Mouse (Mus musculus): ENCODE measurements around the gene Itga9. TPM values are rescaled to one million over a fixed set of nuclear protein-coding genes. Genes with fewer than 3 reads are reported as not detected.

Itga9 gene
- polyA plus RNA-seq, 1 experiment from 2014 or later: 12.6 TPM

DNA sequence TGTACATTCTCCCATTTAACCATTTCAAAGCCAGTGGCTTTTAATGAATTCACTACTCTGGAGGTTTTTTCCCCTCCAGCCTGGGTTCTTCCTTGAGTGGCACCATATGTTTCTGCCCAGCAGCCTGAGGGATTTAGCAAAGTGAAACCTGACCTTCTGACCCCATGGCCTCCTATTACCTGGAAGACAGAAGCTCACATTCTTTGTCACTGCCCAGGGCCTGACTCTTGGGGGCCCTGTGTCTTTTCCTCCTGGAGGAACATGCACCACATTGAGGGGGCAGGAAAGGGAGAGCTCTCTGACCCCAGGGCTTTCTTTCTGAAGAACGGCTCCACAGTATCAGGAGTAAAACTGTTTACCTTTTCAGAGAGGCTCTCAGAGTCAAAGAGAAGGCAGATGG lies 46.9 kb downstream of the Itga9 start:
- WGBS: 10% methylated on average over 1 of the region's 1 CpGs

DNA sequence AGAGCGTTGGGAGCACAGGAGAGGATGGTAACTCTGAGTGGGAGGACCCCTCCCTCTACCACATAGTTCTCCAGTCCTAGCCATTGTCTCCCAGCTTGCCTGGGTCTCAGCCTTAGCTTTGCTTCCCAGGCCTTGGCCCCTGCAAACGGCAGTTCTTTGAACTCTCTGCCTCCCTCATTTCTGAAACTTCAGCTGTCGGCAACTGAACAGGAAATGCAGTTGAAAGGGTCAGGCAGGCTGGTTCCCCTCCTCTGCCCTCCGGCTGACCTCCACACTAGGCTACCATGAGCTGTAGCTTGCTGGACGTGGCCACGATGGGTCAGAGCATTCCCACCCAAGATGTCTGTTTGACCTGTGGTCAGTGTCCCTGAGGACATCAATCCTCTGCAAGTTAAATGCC lies 48.5 kb downstream of the Itga9 start:
- Histone ChIP-seq H3K27ac (no peak overlapping the region), H3K36me3 (peaks cover 18% of the 10 kb centered on the region)
- 11% methylated on average over 6 of the region's 6 CpGs for WGBS

More for the DNA sequence above, 46.9 kb downstream of the Itga9 start:
- Histone ChIP-seq H3K4me1 (replicated peaks) (peaks cover 24% of the 10 kb centered on the region), H3K4me2 (no peak overlapping the region), H3K27me3 (no peaks in the 10 kb centered on the region), H3K36me3 (peaks cover 13% of the 10 kb centered on the region), H3K4me3 (replicated peaks) (no peak overlapping the region), H3K27ac (no peak overlapping the region), H3K9ac (replicated peaks) (no peak overlapping the region), H3K9me3 (peaks cover 6% of the 10 kb centered on the region; the same call in 1 of the 2 replicates)
- no peak for ATAC-seq (ENCODE audit: insufficient number of reproducible peaks, insufficient read depth, low FRiP score, low TSS enrichment, low read depth)

DNA sequence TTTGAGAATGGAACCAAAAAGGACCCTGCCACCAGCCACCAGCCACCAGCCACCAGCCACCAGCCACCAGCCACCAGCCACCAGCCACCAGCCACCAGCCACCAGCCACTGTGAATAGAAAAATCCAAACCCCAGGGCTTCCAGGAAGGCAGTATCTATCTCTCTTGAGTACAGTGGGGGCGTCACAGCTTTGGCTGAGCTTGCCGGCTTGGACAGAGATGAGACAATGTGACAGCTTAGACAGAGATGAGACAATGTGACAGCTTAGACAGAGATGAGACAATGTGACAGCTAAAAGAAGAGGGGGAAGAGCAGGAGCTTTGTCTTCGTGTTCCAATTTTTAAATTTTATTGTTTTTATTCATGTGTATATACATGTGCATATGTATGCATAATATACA lies 49.2 kb downstream of the Itga9 start:
- H3K27me3 ChIP-seq: no peaks in the 10 kb centered on the region
- H3K36me3 ChIP-seq: peaks cover 21% of the 10 kb centered on the region
- peaks cover 6% of the 10 kb centered on the region; the same call in 1 of the 2 replicates for H3K9me3 ChIP-seq
- H3K4me2 ChIP-seq: no peak overlapping the region
- H3K9ac ChIP-seq (replicated peaks): no peak overlapping the region
- peaks cover 24% of the 10 kb centered on the region for H3K4me1 ChIP-seq (replicated peaks)
- H3K4me3 ChIP-seq (replicated peaks): no peak overlapping the region
- 88% methylated on average over 3 of the region's 3 CpGs for WGBS
- ATAC-seq (ENCODE audit: insufficient number of reproducible peaks, insufficient read depth, low FRiP score, low TSS enrichment, low read depth): no peak
- no peak overlapping the region for H3K27ac ChIP-seq

More for the DNA sequence above, 48.5 kb downstream of the Itga9 start:
- no peak overlapping the region for H3K4me2 ChIP-seq
- no peak for ATAC-seq (ENCODE audit: insufficient number of reproducible peaks, insufficient read depth, low FRiP score, low TSS enrichment, low read depth)
- no peak overlapping the region for H3K4me3 ChIP-seq (replicated peaks)
- H3K4me1 ChIP-seq (replicated peaks): peaks cover 24% of the 10 kb centered on the region
- H3K9ac ChIP-seq (replicated peaks): no peak overlapping the region
- H3K9me3 ChIP-seq: peaks cover 6% of the 10 kb centered on the region; the same call in 1 of the 2 replicates
- no peaks in the 10 kb centered on the region for H3K27me3 ChIP-seq

DNA sequence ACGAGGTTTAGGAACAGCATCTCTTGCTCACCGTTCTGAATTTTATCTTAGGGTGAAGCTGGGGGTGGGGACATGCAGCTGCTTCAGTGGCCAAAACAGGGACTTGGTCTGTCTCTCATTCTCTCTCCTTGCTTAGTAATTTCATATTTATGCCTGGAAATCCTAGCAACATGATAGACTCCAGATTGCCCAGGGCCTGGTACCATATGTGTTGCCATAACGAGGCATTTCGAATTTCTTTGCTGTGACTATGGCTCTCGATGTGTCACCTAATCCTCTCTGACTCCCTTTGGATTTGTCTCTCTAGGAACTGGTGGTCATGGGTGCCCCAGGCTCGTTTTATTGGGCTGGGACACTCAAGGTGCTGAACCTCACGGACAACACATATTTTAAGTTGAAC lies 51.7 kb downstream of the Itga9 start:
- Histone ChIP-seq H3K9ac (replicated peaks) (no peak overlapping the region), H3K4me2 (no peak overlapping the region), H3K27ac (no peak overlapping the region), H3K4me3 (replicated peaks) (no peak overlapping the region), H3K36me3 (peaks cover 36% of the 10 kb centered on the region), H3K4me1 (replicated peaks) (peaks cover 10% of the 10 kb centered on the region; the same call in 1 of the 2 replicates), H3K9me3 (peaks cover 3% of the 10 kb centered on the region; the same call in 1 of the 2 replicates), H3K27me3 (no peaks in the 10 kb centered on the region)
- no peak for ATAC-seq (ENCODE audit: insufficient number of reproducible peaks, insufficient read depth, low FRiP score, low TSS enrichment, low read depth)
- WGBS: 62% methylated on average over 7 of the region's 7 CpGs

DNA sequence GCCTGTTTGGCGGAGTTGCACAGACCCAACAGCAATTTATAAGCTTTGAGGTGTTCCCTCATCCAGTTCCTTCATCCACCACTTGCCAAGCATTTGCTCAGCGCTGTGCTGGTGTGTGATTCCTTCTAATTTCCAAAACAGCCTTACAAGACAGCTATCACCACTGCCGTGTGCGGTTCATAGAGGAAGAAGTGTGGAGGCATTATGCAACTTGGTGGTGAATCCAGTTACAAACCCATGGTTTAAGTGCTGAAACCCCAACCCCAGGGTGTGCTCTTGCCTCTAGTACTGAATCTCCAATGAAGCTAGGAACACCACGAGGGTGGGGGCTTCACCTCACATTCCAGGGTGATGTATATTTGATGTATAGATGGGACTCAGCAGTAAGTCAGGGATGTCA lies 53.3 kb downstream of the Itga9 start:
- H3K27ac ChIP-seq: no peak overlapping the region
- H3K36me3 ChIP-seq: peaks cover 39% of the 10 kb centered on the region
- 81% methylated on average over 5 of the region's 5 CpGs for WGBS
- 0 out of 2 replicates have a peak, but pooled peaks cover 3% of the 10 kb centered on the region for H3K4me1 ChIP-seq (replicated peaks)
- H3K9ac ChIP-seq (replicated peaks): no peak overlapping the region
- ATAC-seq (ENCODE audit: insufficient number of reproducible peaks, insufficient read depth, low FRiP score, low TSS enrichment, low read depth): no peak
- H3K9me3 ChIP-seq: no peaks in the 10 kb centered on the region
- H3K27me3 ChIP-seq: no peaks in the 10 kb centered on the region
- H3K4me2 ChIP-seq: no peak overlapping the region
- no peak overlapping the region for H3K4me3 ChIP-seq (replicated peaks)

DNA sequence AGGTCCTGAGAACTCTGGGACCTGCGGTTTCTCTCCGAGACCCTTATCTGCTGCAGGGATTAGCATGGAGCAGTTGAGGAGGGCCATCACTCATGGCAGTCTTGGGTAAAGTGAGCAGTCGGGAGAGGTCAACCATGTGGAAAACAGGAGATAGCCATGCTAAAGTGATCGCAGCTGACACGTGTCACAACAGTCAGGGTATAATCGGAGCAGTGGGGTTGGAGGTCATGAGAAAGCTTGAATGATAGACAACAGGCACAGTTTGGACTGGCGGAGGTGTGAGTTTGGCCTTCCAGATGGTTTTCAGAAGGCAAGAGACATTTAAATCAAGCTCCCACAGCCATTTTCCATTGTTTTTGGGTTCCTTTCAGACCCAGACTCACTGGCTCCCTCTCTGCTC lies 53.8 kb downstream of the Itga9 start:
- H3K4me3 ChIP-seq (replicated peaks): no peak overlapping the region
- no peak overlapping the region for H3K27ac ChIP-seq
- H3K4me1 ChIP-seq (replicated peaks): no peaks in the 10 kb centered on the region
- ATAC-seq (ENCODE audit: insufficient number of reproducible peaks, insufficient read depth, low FRiP score, low TSS enrichment, low read depth): no peak
- WGBS: 64% methylated on average over 7 of the region's 7 CpGs
- H3K4me2 ChIP-seq: no peak overlapping the region
- no peaks in the 10 kb centered on the region for H3K27me3 ChIP-seq
- peaks cover 39% of the 10 kb centered on the region for H3K36me3 ChIP-seq
- H3K9me3 ChIP-seq: no peaks in the 10 kb centered on the region
- H3K9ac ChIP-seq (replicated peaks): no peak overlapping the region

DNA sequence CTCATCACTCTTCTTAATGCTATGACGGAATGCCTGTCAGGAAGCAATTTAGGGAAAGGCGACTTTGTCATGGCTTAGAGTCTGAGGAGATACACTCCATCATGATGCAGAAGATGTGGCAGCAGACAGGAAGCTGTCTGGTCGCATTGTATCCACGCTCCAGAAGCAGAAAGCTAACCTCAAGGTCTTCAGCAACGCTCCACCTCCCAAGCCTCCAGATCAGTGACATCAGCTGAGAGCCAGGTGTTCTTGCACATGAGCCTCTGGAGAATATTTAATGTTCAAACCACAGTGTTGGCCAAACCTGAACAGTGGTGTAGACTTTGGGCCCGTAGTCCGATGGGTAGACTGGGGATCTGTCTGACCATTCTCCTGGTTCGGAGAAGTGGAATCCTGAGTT lies 55.5 kb downstream of the Itga9 start:
- H3K27ac ChIP-seq: no peak overlapping the region
- H3K27me3 ChIP-seq: no peaks in the 10 kb centered on the region
- H3K36me3 ChIP-seq: peaks cover 56% of the 10 kb centered on the region
- no peak overlapping the region for H3K9ac ChIP-seq (replicated peaks)
- H3K4me1 ChIP-seq (replicated peaks): no peaks in the 10 kb centered on the region
- no peak for ATAC-seq (ENCODE audit: insufficient number of reproducible peaks, insufficient read depth, low FRiP score, low TSS enrichment, low read depth)
- H3K4me3 ChIP-seq (replicated peaks): no peak overlapping the region
- H3K9me3 ChIP-seq: 0 out of 2 replicates have a peak, but pooled peaks cover 10% of the 10 kb centered on the region
- 86% methylated on average over 8 of the region's 8 CpGs for WGBS
- no peak overlapping the region for H3K4me2 ChIP-seq

DNA sequence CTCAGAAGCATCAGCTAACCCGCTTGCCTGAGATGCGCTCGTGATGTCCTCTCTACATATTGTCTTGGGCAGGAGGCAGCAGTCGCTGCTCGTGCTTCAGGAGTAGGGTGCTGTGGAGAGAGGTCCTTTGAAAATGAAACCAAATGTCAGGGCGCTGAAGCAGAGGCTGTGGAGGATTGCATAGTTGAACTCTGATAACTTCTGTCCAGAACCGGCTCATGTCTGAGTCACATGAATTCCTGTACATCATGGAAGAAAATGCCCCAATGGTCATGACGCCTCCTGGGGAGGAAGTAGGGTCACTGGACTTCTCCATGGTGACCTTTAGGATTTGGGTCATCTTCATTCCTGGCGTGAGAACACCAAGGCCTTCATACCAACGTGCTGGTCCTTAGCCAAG lies 56.0 kb downstream of the Itga9 start:
- Histone ChIP-seq H3K36me3 (peaks cover 59% of the 10 kb centered on the region), H3K4me2 (no peak overlapping the region), H3K9ac (replicated peaks) (no peak overlapping the region), H3K27ac (no peak overlapping the region), H3K27me3 (no peaks in the 10 kb centered on the region), H3K4me1 (replicated peaks) (no peaks in the 10 kb centered on the region), H3K4me3 (replicated peaks) (no peak overlapping the region), H3K9me3 (0 out of 2 replicates have a peak, but pooled peaks cover 10% of the 10 kb centered on the region)
- ATAC-seq (ENCODE audit: insufficient number of reproducible peaks, insufficient read depth, low FRiP score, low TSS enrichment, low read depth): no peak
- 95% methylated on average over 10 of the region's 10 CpGs for WGBS

DNA sequence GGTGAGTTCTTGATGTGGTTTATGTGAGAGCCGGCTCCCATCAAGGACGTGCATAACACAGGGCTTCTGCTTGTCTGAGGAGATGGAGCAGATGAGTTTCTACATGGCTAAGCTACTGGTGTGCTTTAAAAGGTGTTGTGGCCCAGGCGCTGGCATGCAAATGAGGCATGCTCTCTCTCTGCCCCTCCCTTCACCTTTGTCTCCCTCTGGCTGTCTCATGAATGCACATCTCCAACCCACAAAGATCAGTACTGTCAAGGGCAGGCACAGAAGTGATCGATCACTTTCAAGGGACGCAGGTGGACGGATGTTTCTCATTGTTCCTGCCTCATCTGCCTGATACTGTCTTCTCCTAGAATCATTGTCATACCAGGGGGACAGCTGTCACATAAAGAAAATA lies 57.4 kb downstream of the Itga9 start:
- H3K9ac ChIP-seq (replicated peaks): no peak overlapping the region
- no peaks in the 10 kb centered on the region for H3K4me1 ChIP-seq (replicated peaks)
- 87% methylated on average over 6 of the region's 6 CpGs for WGBS
- H3K4me3 ChIP-seq (replicated peaks): no peak overlapping the region
- H3K4me2 ChIP-seq: no peak overlapping the region
- no peak overlapping the region for H3K27ac ChIP-seq
- no peaks in the 10 kb centered on the region for H3K27me3 ChIP-seq
- ATAC-seq (ENCODE audit: insufficient number of reproducible peaks, insufficient read depth, low FRiP score, low TSS enrichment, low read depth): no peak
- H3K36me3 ChIP-seq: peaks cover 64% of the 10 kb centered on the region
- 0 out of 2 replicates have a peak, but pooled peaks cover 10% of the 10 kb centered on the region for H3K9me3 ChIP-seq

DNA sequence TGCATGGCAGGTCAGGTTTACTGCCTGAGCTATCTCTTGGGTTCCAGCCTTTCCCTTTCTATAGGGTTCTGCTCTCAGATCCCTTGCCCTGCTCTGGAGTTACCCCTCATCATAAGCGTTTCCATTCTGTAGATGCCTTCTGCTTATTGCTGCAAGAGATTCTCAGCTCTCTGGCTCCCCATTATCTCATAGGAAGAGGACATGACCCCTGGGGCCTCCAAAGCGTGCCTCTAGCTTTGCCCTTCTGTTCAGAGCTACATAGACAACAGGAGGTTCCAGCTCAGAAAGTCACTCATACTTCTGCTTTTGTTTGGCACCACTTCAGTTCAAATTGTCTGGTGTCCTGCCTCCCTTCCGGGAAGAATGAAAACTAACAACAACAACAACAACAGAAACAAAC lies 59.6 kb downstream of the Itga9 start:
- no peak overlapping the region for H3K9ac ChIP-seq (replicated peaks)
- no peaks in the 10 kb centered on the region for H3K4me1 ChIP-seq (replicated peaks)
- 88% methylated on average over 3 of the region's 3 CpGs for WGBS
- no peak overlapping the region for H3K4me3 ChIP-seq (replicated peaks)
- ATAC-seq (ENCODE audit: insufficient number of reproducible peaks, insufficient read depth, low FRiP score, low TSS enrichment, low read depth): no peak
- no peak overlapping the region for H3K27ac ChIP-seq
- H3K27me3 ChIP-seq: no peaks in the 10 kb centered on the region
- 0 out of 2 replicates have a peak, but pooled peaks cover 10% of the 10 kb centered on the region for H3K9me3 ChIP-seq
- H3K4me2 ChIP-seq: no peak overlapping the region
- peaks cover 75% of the 10 kb centered on the region for H3K36me3 ChIP-seq

DNA sequence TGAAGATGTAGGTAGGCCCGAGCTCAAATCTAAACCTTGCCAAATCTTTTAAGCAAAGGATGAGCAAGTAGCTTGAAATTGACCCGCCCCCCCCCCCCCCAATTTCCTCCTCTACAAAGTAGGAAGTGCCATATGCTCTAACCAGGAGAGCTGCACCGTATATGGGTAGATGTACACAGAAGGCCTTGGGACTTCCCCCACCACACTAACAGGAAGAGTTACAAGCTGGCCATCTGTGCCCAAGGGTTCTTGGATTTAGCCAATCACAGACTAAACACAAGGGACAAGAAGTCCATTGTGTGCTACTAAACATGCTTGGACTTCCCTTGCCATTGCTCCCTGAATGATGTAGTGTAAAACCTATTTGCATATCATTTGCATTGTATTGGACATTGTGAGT lies 63.2 kb downstream of the Itga9 start:
- H3K27me3 ChIP-seq: no peaks in the 10 kb centered on the region
- H3K36me3 ChIP-seq: peaks cover 70% of the 10 kb centered on the region
- no peak overlapping the region for H3K4me2 ChIP-seq
- no peak overlapping the region for H3K4me3 ChIP-seq (replicated peaks)
- 79% methylated on average over 3 of the region's 3 CpGs for WGBS
- H3K4me1 ChIP-seq (replicated peaks): peaks cover 6% of the 10 kb centered on the region; the same call in 1 of the 2 replicates
- ATAC-seq (ENCODE audit: insufficient number of reproducible peaks, insufficient read depth, low FRiP score, low TSS enrichment, low read depth): no peak
- H3K9ac ChIP-seq (replicated peaks): no peak overlapping the region
- H3K9me3 ChIP-seq: 0 out of 2 replicates have a peak, but pooled peaks cover 10% of the 10 kb centered on the region
- H3K27ac ChIP-seq: no peak overlapping the region

DNA sequence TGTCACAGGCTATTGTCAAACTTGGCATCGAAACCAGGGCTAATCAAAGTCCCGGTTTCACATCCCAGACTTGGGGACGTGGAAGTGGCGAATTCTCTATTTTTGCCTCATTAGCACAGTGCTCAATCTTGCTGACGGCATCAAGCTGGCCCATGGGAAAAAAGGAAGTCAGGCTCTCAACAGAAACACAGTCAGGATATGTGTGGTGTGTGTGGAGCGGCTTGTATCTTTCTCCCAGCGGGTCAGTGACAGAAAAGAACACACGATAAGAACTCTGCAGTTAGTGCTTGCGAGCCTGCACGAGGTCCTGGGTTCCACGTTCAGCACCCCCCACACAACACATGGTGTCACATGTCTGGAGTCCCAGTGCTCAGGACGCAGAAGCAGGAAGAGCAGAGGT lies 67.8 kb downstream of the Itga9 start:
- Histone ChIP-seq H3K27ac (no peak overlapping the region), H3K4me3 (replicated peaks) (no peak overlapping the region), H3K4me1 (replicated peaks) (peaks cover 29% of the 10 kb centered on the region), H3K27me3 (no peaks in the 10 kb centered on the region), H3K36me3 (peaks cover 49% of the 10 kb centered on the region), H3K4me2 (no peak overlapping the region), H3K9ac (replicated peaks) (no peak overlapping the region), H3K9me3 (no peaks in the 10 kb centered on the region)
- no peak for ATAC-seq (ENCODE audit: insufficient number of reproducible peaks, insufficient read depth, low FRiP score, low TSS enrichment, low read depth)
- WGBS: 75% methylated on average over 12 of the region's 12 CpGs

Data from limb, embryonic 12.5 days (tissue).